Mouse (Mus musculus): ENCODE results near the gene Ing2. TPM values are rescaled to one million over a fixed set of nuclear protein-coding genes. Genes with fewer than 3 reads are reported as not detected.

The Ing2 gene
- polyA plus RNA-seq, 1 experiment from 2014 or later = 11.3 TPM

Other genes starting within 250 kb of the Ing2 start
- gene Stox2, start 229.2 kb downstream of the Ing2 start, polyA plus RNA-seq (2014; fragmentation: Nextera tagmentation; extraction: Ambion mirVana) = 14.2 and 15.0 TPM in 2 replicates
- gene Trappc11, start 142.1 kb downstream of the Ing2 start, polyA plus RNA-seq (2014; fragmentation: Nextera tagmentation; extraction: Ambion mirVana) = 28.5 and 32.3 TPM in 2 replicates
- gene Rwdd4a, start 141.9 kb downstream of the Ing2 start, polyA plus RNA-seq (2014; fragmentation: Nextera tagmentation; extraction: Ambion mirVana) = 42.1 and 42.2 TPM in 2 replicates
- 16.5 and 21.0 TPM in 2 replicates for gene Cdkn2aip, start 38.4 kb upstream of the Ing2 start, polyA plus RNA-seq (2014; fragmentation: Nextera tagmentation; extraction: Ambion mirVana)
- not detected in 2 replicates for gene Cldn24, start 146.6 kb upstream of the Ing2 start, polyA plus RNA-seq (2014; fragmentation: Nextera tagmentation; extraction: Ambion mirVana)
- not detected in 2 replicates for gene Cldn22, start 148.9 kb upstream of the Ing2 start, polyA plus RNA-seq (2014; fragmentation: Nextera tagmentation; extraction: Ambion mirVana)

All from embryonic facial prominence, embryonic 14.5 days (tissue).